Mouse (Mus musculus): ENCODE results near the gene Cep152. TPM values are rescaled to one million over a fixed set of nuclear protein-coding genes. Genes with fewer than 3 reads are reported as not detected.

Cep152 gene
- polyA plus RNA-seq, 1 experiment from 2014 or later: 5.2 TPM

DNA sequence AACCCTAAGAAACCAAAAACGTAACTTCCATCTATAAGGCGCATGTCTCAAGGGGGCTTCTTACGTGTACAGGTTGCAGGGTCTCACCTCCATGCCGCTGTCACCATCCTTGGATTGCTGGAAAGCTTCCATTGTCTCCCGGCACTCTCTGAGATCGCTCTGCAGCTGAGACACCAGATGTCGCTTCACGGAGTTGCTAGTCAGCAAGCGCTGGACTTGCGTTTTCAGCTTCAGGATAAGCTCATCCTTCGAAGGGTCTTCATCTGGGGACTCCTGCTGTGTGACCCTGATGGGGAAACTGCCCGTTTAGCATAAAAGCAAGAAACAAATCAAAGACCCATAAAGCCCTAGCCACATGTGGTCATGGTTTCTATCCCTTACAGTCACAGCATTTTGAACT, 30.1 kb downstream of the Cep152 start:
- 90% methylated on average over 12 of the region's 12 CpGs for WGBS
- Histone ChIP-seq H3K9me3 (replicated peaks) (no peaks in the 10 kb centered on the region), H3K9ac (no peak overlapping the region), H3K27me3 (replicated peaks) (no peaks in the 10 kb centered on the region), H3K4me3 (no peak overlapping the region), H3K27ac (ENCODE audit: poor library complexity, severe bottlenecking) (no peak overlapping the region), H3K36me3 (peaks cover 65% of the 10 kb centered on the region), H3K4me2 (no peak overlapping the region), H3K4me1 (replicated peaks) (no peaks in the 10 kb centered on the region)
- ATAC-seq (ENCODE audit: insufficient number of reproducible peaks, low FRiP score): no peak

DNA sequence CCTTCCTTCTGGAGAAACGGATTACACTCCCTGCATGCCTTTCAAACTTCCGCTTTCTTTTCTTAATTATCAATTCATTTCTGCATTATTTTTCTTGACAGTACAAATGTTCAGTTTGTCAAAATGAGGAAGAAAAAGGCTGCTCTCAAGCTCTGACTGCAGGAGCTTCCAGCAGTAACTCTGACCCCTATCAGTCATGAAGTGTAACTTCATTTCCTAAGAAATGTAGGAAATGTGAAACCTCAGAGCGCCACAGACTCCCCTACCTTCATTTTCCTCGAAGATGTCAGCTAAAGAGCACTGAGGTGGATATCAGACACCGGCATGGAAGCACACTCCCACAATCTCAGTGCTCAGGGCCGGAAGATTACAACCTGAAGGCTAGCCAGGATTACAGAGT, 30.8 kb downstream of the Cep152 start:
- H3K27ac ChIP-seq (ENCODE audit: poor library complexity, severe bottlenecking): no peak overlapping the region
- ATAC-seq (ENCODE audit: insufficient number of reproducible peaks, low FRiP score): no peak
- H3K9me3 ChIP-seq (replicated peaks): no peaks in the 10 kb centered on the region
- H3K27me3 ChIP-seq (replicated peaks): no peaks in the 10 kb centered on the region
- H3K4me2 ChIP-seq: no peak overlapping the region
- 76% methylated on average over 6 of the region's 6 CpGs for WGBS
- peaks cover 67% of the 10 kb centered on the region for H3K36me3 ChIP-seq
- no peak overlapping the region for H3K4me3 ChIP-seq
- no peak overlapping the region for H3K9ac ChIP-seq
- H3K4me1 ChIP-seq (replicated peaks): no peaks in the 10 kb centered on the region

DNA sequence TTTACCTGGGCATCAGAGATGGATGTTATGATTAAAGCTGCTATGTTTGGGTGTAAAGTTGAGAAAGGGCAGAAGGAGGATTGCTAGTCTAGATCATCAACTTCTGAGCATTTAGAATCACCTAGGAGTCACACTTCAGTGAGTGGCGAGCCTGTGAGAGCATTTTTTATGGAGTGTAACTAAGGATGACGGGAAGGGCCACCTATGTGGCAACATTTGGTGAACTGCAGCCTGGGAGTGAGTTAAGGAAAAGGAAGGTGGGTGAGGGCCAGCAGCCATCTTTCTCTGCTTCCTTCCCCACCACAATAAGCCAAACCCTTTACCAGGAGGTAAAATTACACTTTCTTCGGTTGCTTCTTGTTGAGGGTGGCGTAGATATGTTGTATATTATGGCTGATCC, 33.0 kb downstream of the Cep152 start:
- Histone ChIP-seq H3K4me3 (no peak overlapping the region), H3K4me2 (no peak overlapping the region), H3K27ac (ENCODE audit: poor library complexity, severe bottlenecking) (no peak overlapping the region), H3K27me3 (replicated peaks) (no peaks in the 10 kb centered on the region), H3K4me1 (replicated peaks) (no peaks in the 10 kb centered on the region), H3K9ac (no peak overlapping the region), H3K9me3 (replicated peaks) (no peaks in the 10 kb centered on the region), H3K36me3 (peaks cover 80% of the 10 kb centered on the region)
- WGBS: 87% methylated on average over 4 of the region's 4 CpGs
- ATAC-seq (ENCODE audit: insufficient number of reproducible peaks, low FRiP score): no peak

DNA sequence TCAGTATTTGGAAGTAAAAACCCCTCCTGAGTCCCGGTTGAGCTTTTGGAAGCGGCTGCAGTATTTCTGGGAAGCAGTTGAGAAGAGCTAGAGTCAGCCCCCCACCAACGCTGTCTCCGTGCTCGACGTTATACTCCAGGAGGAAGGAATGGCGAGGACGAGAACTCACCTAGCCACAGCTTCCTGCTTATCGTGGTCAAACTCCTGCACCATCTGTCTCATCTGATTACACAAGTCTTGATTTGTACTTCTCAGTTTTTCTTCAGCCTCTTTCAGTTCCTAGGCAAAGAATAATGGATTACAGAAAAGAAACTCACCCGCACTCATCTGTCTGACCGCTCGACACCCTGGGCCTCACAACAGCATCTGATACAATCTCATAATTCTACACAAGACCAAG, 35.6 kb downstream of the Cep152 start:
- no peak overlapping the region for H3K9ac ChIP-seq
- 92% methylated on average over 12 of the region's 12 CpGs for WGBS
- H3K27ac ChIP-seq (ENCODE audit: poor library complexity, severe bottlenecking): no peak overlapping the region
- ATAC-seq (ENCODE audit: insufficient number of reproducible peaks, low FRiP score): no peak
- H3K4me3 ChIP-seq: no peak overlapping the region
- H3K9me3 ChIP-seq (replicated peaks): no peaks in the 10 kb centered on the region
- H3K27me3 ChIP-seq (replicated peaks): no peaks in the 10 kb centered on the region
- no peak overlapping the region for H3K4me2 ChIP-seq
- no peaks in the 10 kb centered on the region for H3K4me1 ChIP-seq (replicated peaks)
- H3K36me3 ChIP-seq: peaks cover 78% of the 10 kb centered on the region

GRCm38 (mm10) chr2:125581081-125581480, 43.8 kb downstream of the Cep152 start:
- WGBS: 28% methylated on average over 5 of the region's 5 CpGs
- no peak overlapping the region for H3K4me2 ChIP-seq
- no peak overlapping the region for H3K4me3 ChIP-seq
- H3K27ac ChIP-seq (ENCODE audit: poor library complexity, severe bottlenecking): no peak overlapping the region
- H3K9me3 ChIP-seq (replicated peaks): no peaks in the 10 kb centered on the region
- peaks cover 65% of the 10 kb centered on the region for H3K36me3 ChIP-seq
- H3K4me1 ChIP-seq (replicated peaks): peaks cover 4% of the 10 kb centered on the region
- ATAC-seq (ENCODE audit: insufficient number of reproducible peaks, low FRiP score): 0 out of 2 replicates have a peak, but pooled peaks have one; percentile 25
- no peak overlapping the region for H3K9ac ChIP-seq
- H3K27me3 ChIP-seq (replicated peaks): no peaks in the 10 kb centered on the region

DNA sequence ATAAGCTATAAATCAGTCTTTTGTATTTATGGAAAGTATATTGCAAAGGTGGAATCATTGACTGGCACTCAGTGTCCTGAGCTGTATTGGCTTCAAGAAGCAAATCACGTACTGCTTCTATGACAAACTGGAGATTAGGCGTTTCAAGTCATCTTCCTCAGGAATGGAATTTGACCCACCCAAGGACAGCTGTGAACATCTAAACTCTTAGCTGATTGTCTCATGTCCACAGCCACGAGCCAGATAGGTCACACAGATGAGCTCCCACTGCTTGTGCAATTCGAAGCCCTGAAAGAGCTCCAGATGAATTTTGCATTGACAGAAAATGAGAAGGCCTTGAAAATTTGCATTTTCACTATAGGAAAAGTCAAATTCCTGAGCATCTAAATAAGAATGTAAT, 47.2 kb downstream of the Cep152 start:
- no peak overlapping the region for H3K4me2 ChIP-seq
- 57% methylated on average over 4 of the region's 4 CpGs for WGBS
- no peak overlapping the region for H3K4me3 ChIP-seq
- H3K4me1 ChIP-seq (replicated peaks): peaks cover 4% of the 10 kb centered on the region
- no peaks in the 10 kb centered on the region for H3K9me3 ChIP-seq (replicated peaks)
- peaks cover 73% of the 10 kb centered on the region for H3K36me3 ChIP-seq
- H3K27ac ChIP-seq (ENCODE audit: poor library complexity, severe bottlenecking): no peak overlapping the region
- H3K9ac ChIP-seq: no peak overlapping the region
- ATAC-seq (ENCODE audit: insufficient number of reproducible peaks, low FRiP score): no peak
- no peaks in the 10 kb centered on the region for H3K27me3 ChIP-seq (replicated peaks)

DNA sequence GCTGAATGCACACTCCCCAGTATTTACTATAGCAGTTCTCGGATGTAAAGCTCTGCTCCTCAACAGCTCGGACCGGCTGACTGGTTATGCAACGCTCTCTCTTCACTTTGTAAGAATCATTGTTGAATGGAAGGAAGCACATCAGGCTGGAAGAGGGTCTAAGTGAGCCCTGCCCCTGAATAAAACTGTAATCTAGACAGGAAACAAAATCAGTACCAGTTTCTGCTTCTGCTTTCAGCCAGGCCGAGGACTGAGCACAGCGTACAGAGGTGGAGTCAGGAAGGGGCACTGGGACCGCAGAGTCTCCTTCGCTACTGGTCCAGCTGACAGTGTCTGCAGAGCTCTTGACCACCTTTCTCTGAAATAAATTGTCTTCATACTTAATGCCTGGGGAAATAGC, 48.4 kb downstream of the Cep152 start:
- Histone ChIP-seq H3K27ac (ENCODE audit: poor library complexity, severe bottlenecking) (no peak overlapping the region), H3K4me1 (replicated peaks) (peaks cover 4% of the 10 kb centered on the region), H3K4me3 (no peak overlapping the region), H3K9ac (no peak overlapping the region), H3K36me3 (peaks cover 72% of the 10 kb centered on the region), H3K9me3 (replicated peaks) (no peaks in the 10 kb centered on the region), H3K4me2 (no peak overlapping the region), H3K27me3 (replicated peaks) (no peaks in the 10 kb centered on the region)
- WGBS: 68% methylated on average over 8 of the region's 8 CpGs
- no peak for ATAC-seq (ENCODE audit: insufficient number of reproducible peaks, low FRiP score)

DNA sequence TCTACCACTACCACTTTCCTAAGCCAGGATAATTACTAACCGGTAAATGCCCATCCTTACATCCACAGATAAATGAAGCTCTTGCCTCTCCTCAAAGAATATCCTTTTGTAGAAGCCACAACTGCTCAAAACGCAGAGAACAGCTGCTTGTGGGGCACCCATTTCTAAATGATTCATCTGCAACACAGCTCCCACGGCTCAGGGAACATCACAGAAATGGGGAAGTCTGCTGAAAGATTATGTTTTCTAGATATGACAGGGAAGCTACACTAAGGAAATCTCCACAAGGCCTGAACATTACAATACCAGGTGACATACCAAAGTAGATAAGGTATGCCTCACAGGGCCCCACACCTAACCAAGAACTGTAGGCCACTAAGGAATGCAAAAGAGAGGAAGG, 49.1 kb downstream of the Cep152 start:
- Histone ChIP-seq H3K36me3 (peaks cover 72% of the 10 kb centered on the region), H3K27ac (ENCODE audit: poor library complexity, severe bottlenecking) (no peak overlapping the region), H3K4me2 (no peak overlapping the region), H3K4me3 (no peak overlapping the region), H3K9me3 (replicated peaks) (no peaks in the 10 kb centered on the region), H3K4me1 (replicated peaks) (no peaks in the 10 kb centered on the region), H3K9ac (no peak overlapping the region), H3K27me3 (replicated peaks) (no peaks in the 10 kb centered on the region)
- 86% methylated on average over 3 of the region's 3 CpGs for WGBS
- ATAC-seq (ENCODE audit: insufficient number of reproducible peaks, low FRiP score): no peak

GRCm38 (mm10) chr2:125563884-125564283, 61.0 kb downstream of the Cep152 start:
- no peak for ATAC-seq (ENCODE audit: insufficient number of reproducible peaks, low FRiP score)

DNA sequence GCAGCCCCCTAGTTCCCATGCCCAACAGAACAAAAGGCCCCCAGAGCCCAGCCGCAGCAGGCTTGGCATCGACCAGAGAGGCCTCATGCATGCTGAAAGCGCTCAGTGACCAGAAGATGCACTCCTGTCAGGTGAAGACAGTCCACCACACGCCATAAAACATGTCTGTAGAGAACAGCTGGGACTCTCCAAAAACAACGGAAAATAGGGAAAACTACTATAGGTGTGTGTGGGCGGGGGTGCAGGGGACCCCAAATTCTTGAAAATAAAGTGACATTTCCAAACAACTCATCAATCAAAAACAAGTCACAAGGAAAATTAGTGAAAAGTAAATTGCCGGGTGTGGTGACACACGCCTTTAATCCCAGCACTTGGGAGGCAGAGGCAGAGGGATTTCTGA, 62.5 kb downstream of the Cep152 start:
- Histone ChIP-seq H3K4me2 (no peak overlapping the region), H3K36me3 (peaks cover 37% of the 10 kb centered on the region), H3K27me3 (replicated peaks) (no peaks in the 10 kb centered on the region), H3K27ac (ENCODE audit: poor library complexity, severe bottlenecking) (no peak overlapping the region), H3K9me3 (replicated peaks) (no peaks in the 10 kb centered on the region), H3K9ac (no peak overlapping the region), H3K4me3 (no peak overlapping the region), H3K4me1 (replicated peaks) (peaks cover 11% of the 10 kb centered on the region)
- 90% methylated on average over 8 of the region's 8 CpGs for WGBS
- no peak for ATAC-seq (ENCODE audit: insufficient number of reproducible peaks, low FRiP score)

More at GRCm38 (mm10) chr2:125563884-125564283, 61.0 kb downstream of the Cep152 start:
- peaks cover 11% of the 10 kb centered on the region for H3K4me1 ChIP-seq (replicated peaks)
- H3K9me3 ChIP-seq (replicated peaks): no peaks in the 10 kb centered on the region
- H3K4me3 ChIP-seq: no peak overlapping the region
- H3K36me3 ChIP-seq: peaks cover 52% of the 10 kb centered on the region
- H3K4me2 ChIP-seq: no peak overlapping the region
- 89% methylated on average over 11 of the region's 11 CpGs for WGBS
- H3K27ac ChIP-seq (ENCODE audit: poor library complexity, severe bottlenecking): no peak overlapping the region
- no peaks in the 10 kb centered on the region for H3K27me3 ChIP-seq (replicated peaks)
- H3K9ac ChIP-seq: no peak overlapping the region

- H3K27me3 ChIP-seq (replicated peaks): no peaks in the 10 kb centered on the region
- no peak overlapping the region for H3K9ac ChIP-seq
- no peak overlapping the region for H3K4me3 ChIP-seq
- WGBS: 87% methylated on average over 6 of the region's 6 CpGs
- no peaks in the 10 kb centered on the region for H3K9me3 ChIP-seq (replicated peaks)
- peaks cover 17% of the 10 kb centered on the region for H3K36me3 ChIP-seq
- H3K27ac ChIP-seq (ENCODE audit: poor library complexity, severe bottlenecking): no peak overlapping the region
- no peak overlapping the region for H3K4me2 ChIP-seq
- H3K4me1 ChIP-seq (replicated peaks): peaks cover 11% of the 10 kb centered on the region
- ATAC-seq (ENCODE audit: insufficient number of reproducible peaks, low FRiP score): no peak
Measured at GRCm38 (mm10) chr2:125560037-125560436, 64.9 kb downstream of the Cep152 start.
